Mouse (Mus musculus) kidney, adult 2 months (tissue): Measurements from ENCODE around the gene Pla2g5. TPM values are rescaled to one million over a fixed set of nuclear protein-coding genes. Genes with fewer than 3 reads are reported as not detected.
A peak's percentile ranks its signal among the peaks of the same experiment; 100 is the strongest.

Experiments
- DNase-seq: peaks from one replicate; pipeline ENCODE4 v3.0.0; 2021
- H3K27ac ChIP-seq: fragments of 200-500 bp; 2 replicates; pipeline ENCODE4 v1.5.1; 2012; ENCODE audit warnings: low read depth, low read length, control low read depth, inconsistent platforms; ENCODE audit not compliant: insufficient read depth
- H3K27me3 ChIP-seq: fragments of 200-500 bp; replicated peaks from 2 replicates; pipeline ENCODE4 v1.6.1; 2012; ENCODE audit warnings: mild to moderate bottlenecking, moderate library complexity, low read length, inconsistent platforms; ENCODE audit not compliant: control insufficient read depth, insufficient read depth
- H3K36me3 ChIP-seq: fragments of 200-500 bp; 2 replicates; pipeline ENCODE4 v1.6.1; 2012; ENCODE audit warnings: mild to moderate bottlenecking, moderate library complexity, low read length, inconsistent platforms; ENCODE audit not compliant: control insufficient read depth, insufficient read depth
- H3K4me1 ChIP-seq: fragments of 200-500 bp; 2 replicates; pipeline ENCODE4 v1.6.1; 2011; ENCODE audit warnings: low read length; ENCODE audit not compliant: control insufficient read depth, insufficient read depth
- H3K4me3 ChIP-seq: fragments of 200-500 bp; 2 replicates; pipeline ENCODE4 v1.5.1; 2011; ENCODE audit warnings: mild to moderate bottlenecking, low read depth, low read length, control low read depth; ENCODE audit not compliant: insufficient read depth
- CTCF ChIP-seq: fragments of 200-500 bp; conservative IDR thresholded peaks from 2 replicates; pipeline ENCODE4 v1.5.1; 2011; ENCODE audit warnings: low read depth, mild to moderate bottlenecking, control low read depth, low read length, moderate library complexity, mixed read lengths; ENCODE audit not compliant: insufficient read depth, insufficient read length
- POLR2A ChIP-seq: fragments of 200-500 bp; IDR thresholded peaks from one replicate; pipeline ENCODE4 v1.6.1; 2011; ENCODE audit warnings: low read depth, low read length, control low read depth
- WGBS: fragments of 180-500 bp; shearing (Covaris S2); methylation state at CpG from one replicate; pipeline ENCODE4 v1.1.7; 2018; 5-methylcytosine and 5-hydroxymethylcytosine counted together
- polyA plus RNA-seq: library from polyadenylated mRNA; depleted of rRNA; stranded (reverse); fragments of >200 nt; gene quantifications from 2 replicates; pipeline ENCODE4 v1.2.3, GENCODE M21; 2012

Gene Pla2g5
- polyA plus RNA-seq, 1 experiment: 63.0 TPM

DNA sequence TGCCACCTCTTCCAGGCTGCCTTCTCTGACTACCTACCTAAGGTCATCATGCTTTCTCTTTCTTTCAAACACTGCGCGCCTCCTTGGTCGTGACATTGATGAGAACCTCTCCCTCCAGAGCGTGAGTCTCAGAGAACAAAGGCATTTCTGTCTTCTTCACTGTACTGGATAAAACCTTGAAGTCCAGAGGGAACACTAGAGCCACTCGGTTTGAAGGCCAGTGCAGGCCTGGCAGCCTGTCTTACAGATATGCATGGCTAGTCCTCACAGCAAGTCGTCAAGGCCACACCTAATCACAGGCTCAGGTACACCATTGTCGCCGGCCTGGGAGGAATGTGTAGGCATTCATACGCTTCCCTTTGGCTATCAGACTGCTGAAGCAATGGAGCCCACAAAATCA lies 47.1 kb downstream of the Pla2g5 start:
- 76% methylated on average over 9 of the region's 9 CpGs for WGBS

DNA sequence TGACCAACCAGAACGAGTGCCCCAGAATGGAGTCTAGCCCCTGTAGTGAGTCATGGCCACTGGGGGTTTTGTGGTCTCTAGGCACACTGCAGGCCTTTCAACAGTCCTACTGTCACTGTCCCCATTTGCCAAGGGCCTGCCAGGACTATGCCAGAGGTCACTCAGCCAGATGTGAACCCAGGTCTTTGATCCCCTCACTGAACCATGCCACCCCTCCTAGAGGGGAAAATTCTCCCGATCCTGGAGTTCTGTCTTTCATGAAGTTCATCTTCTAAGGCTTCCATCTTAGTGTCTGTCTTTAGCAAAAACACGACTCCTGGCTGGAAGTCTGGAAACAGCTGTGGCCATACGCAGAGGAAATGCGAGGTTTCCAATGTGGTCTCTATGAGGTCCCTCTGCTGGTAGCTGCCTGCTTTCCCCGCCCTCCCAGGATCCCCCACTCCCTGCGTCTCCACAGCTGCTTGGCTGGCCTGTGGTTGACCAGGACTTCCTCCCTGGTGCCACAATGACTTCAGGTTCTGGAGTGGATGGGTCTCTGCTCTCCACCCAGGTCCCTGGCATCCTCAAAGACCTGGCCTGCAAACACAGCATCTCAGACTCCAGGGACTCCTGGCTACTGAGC lies 56.3 kb downstream of the Pla2g5 start:
- H3K36me3 ChIP-seq: no peaks in the 10 kb centered on the region
- H3K27ac ChIP-seq: no peak overlapping the region
- H3K4me1 ChIP-seq: 0 out of 2 replicates have a peak, but pooled peaks cover 8% of the 10 kb centered on the region
- 57% methylated on average over 7 of the region's 7 CpGs for whole genome bisulfite sequencing
- no peaks in the 10 kb centered on the region for H3K27me3 ChIP-seq
- no peak for DNase-seq
- no peak for TF ChIP-seq CTCF
- TF ChIP-seq POLR2A: no peak
- no peak overlapping the region for H3K4me3 ChIP-seq

More for the DNA sequence above, 47.1 kb downstream of the Pla2g5 start:
- no peaks in the 10 kb centered on the region for H3K36me3 ChIP-seq
- no peak overlapping the region for H3K27ac ChIP-seq
- TF ChIP-seq POLR2A (no peak), CTCF (no peak)
- H3K27me3 ChIP-seq: no peaks in the 10 kb centered on the region
- no peak for DNase-seq
- H3K4me3 ChIP-seq: no peak overlapping the region
- peaks cover 11% of the 10 kb centered on the region; the same call in 1 of the 2 replicates for H3K4me1 ChIP-seq

DNA sequence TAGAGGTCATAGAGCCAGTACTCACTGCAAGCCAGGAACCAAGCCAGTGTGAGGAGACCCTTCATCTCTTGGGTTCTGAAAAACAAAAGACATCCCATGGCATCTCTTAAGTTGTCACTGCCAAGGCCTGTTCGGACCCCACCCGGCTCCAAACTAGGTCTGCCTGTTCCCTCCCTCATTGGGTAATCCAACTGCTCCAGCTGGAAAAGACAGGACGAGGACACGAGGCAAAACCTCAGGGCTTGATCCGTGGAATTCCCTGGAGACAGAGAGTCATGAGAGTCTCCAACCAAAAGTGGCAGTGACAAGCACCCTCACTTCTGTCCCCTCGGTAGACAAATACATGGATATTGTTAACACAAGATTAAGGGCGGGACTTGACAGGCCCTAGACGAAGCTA lies 57.1 kb downstream of the Pla2g5 start:
- 87% methylated on average over 8 of the region's 8 CpGs for WGBS
- H3K36me3 ChIP-seq: no peaks in the 10 kb centered on the region
- no peak for DNase-seq

DNA sequence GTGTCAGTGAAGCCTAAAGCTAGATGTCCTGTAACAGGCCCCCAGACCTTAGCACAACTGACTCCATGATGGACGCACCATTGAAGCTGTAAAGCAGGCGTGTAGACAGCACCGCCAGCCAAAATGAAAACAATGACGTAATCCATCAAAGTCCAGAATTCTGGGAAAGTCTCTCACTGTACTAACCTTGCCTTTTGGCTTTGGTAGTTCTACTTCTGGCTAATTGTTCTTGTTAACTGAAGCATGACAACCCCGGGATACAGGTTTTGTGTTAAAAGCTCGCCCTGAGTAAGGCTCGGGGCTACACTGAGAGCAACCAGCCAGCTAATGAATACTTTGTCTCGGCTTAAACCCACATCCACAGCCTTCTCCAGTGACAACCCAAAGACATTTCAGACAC lies 58.0 kb downstream of the Pla2g5 start:
- peak; percentile 70 for DNase-seq
- no peak for TF ChIP-seq POLR2A
- no peak for TF ChIP-seq CTCF
- 23% methylated on average over 8 of the region's 8 CpGs for WGBS
- H3K4me1 ChIP-seq: 0 out of 2 replicates have a peak, but pooled peaks cover 8% of the 10 kb centered on the region
- no peaks in the 10 kb centered on the region for H3K27me3 ChIP-seq
- H3K4me3 ChIP-seq: no peak overlapping the region
- no peak overlapping the region for H3K27ac ChIP-seq
- H3K36me3 ChIP-seq: no peaks in the 10 kb centered on the region

More for the DNA sequence above, 57.1 kb downstream of the Pla2g5 start:
- Histone ChIP-seq H3K4me1 (0 out of 2 replicates have a peak, but pooled peaks cover 8% of the 10 kb centered on the region), H3K27ac (no peak overlapping the region), H3K4me3 (no peak overlapping the region), H3K27me3 (no peaks in the 10 kb centered on the region)
- TF ChIP-seq POLR2A (no peak), CTCF (no peak)

DNA sequence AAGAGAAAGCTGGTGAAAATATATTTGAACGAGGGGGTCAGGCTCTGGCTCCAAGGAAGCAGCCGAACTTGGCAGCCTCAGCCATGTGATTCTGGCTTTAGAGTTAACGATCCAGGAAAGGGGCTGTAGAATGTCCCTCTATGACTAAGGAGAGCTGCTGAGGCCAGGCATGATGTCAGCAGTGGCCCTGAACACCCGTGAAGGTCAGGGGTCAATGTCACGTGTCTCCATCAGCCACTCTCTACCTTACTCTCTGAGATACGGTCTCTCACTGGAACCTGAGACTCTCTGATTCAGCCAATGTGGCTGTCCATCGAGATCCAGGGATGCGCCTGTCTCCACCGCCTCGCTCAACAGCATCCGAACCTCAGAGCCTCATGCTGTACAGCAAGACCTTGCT lies 60.4 kb downstream of the Pla2g5 start:
- no peak for DNase-seq
- H3K4me3 ChIP-seq: no peak overlapping the region
- 79% methylated on average over 11 of the region's 11 CpGs for WGBS

DNA sequence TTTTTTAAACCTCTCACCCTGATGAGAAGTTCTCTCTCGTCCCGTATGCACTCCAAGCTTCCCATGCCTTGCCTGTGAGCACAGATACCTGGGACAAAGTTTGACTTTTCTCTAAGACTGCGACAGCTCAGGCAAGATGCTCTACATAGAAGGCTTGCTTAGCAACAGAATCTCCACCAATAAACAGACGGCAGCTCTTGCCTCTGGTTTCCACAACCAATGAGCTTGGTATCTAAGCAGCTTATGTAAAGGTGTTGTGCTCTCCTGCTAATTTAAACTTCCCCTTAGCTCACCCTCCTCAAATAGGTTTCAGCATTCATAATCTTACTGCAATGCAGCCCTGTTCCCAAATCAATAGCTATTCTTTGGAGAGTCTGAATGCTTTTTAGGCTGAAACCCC lies 61.7 kb downstream of the Pla2g5 start:
- Histone ChIP-seq H3K27ac (no peak overlapping the region), H3K4me3 (no peak overlapping the region), H3K4me1 (0 out of 2 replicates have a peak, but pooled peaks cover 8% of the 10 kb centered on the region), H3K36me3 (no peaks in the 10 kb centered on the region), H3K27me3 (no peaks in the 10 kb centered on the region)
- DNase-seq: no peak
- 97% methylated on average over 4 of the region's 4 CpGs for WGBS
- TF ChIP-seq CTCF (no peak), POLR2A (no peak)

More for the DNA sequence above, 60.4 kb downstream of the Pla2g5 start:
- Histone ChIP-seq H3K36me3 (no peaks in the 10 kb centered on the region), H3K4me1 (0 out of 2 replicates have a peak, but pooled peaks cover 8% of the 10 kb centered on the region), H3K27me3 (no peaks in the 10 kb centered on the region), H3K27ac (no peak overlapping the region)
- TF ChIP-seq CTCF (no peak), POLR2A (no peak)

DNA sequence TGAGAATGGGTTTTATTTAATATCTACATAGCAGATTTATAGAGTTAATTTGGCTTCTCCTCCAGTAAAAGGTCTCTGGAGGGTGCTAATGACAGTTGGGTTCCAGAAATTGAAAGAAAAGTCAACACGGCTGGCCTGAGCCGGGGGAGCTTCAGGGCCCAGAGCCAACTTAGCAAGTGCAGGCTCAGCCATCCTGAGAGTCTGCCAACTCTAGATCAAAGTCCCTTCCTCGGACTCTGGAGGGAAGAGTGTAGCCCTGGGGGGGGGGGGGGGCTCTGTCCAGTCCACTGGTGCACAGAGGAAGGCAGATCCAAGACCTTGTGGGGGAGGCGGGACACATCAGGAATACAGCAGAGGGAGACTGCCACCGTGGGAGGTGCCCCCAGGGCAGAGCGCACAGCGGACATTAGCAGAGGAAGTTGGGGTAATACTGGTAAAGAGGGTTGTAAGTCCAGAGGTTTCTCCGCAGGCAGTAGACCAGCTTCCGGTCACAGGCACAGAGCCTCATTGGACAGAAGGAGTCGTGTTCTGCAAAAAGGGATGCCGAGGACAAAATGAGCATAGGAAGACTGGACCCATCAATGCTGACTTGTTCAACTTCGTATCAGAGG lies 63.0 kb downstream of the Pla2g5 start:
- Histone ChIP-seq H3K27ac (peak overlapping the region; percentile 15; the same call in 1 of the 2 replicates), H3K27me3 (no peaks in the 10 kb centered on the region), H3K4me1 (0 out of 2 replicates have a peak, but pooled peaks cover 3% of the 10 kb centered on the region), H3K36me3 (no peaks in the 10 kb centered on the region), H3K4me3 (no peak overlapping the region)
- DNase-seq: peak; percentile 90
- no peak for TF ChIP-seq POLR2A
- TF ChIP-seq CTCF: no peak
- WGBS: 13% methylated on average over 12 of the region's 12 CpGs
